Mouse (Mus musculus) left cerebral cortex, adult 18-20 months (tissue): ENCODE measurements at regions not wholly inside any gene's neighbourhood (a gene's known extent, or its start where the extent isn't known, plus 50 kb on each side); places are given as distances from the start of the nearest gene placed in this dataset.

Experiments
- DNase-seq, 2 experiments: peaks; one replicate each; pipeline ENCODE4 v3.0.0; 2021 to 2022; ENCODE audit warnings: low spot score in 2 of 2, mixed read lengths in 1 of 2

GRCm38 (mm10) chr13:16659894-16660293 lies 648.2 kb downstream of the Inhba start:
- peak; percentile 43 to 50 for DNase-seq

- DNase-seq = no peak
Observed at GRCm38 (mm10) chr13:16668652-16669051, 657.0 kb downstream of the Inhba start.

GRCm38 (mm10) chr13:16669281-16669680 lies 657.6 kb downstream of the Inhba start:
- DNase-seq = peak; percentile 42 to 52

GRCm38 (mm10) chr13:16670047-16670733 lies 658.5 kb downstream of the Inhba start:
- DNase-seq = no peak

- no peak for DNase-seq
Observed at GRCm38 (mm10) chr13:16670736-16671135, 659.1 kb downstream of the Inhba start.

GRCm38 (mm10) chr13:16676873-16677272 lies 665.2 kb downstream of the Inhba start:
- no peak for DNase-seq

- no peak for DNase-seq
Observed at GRCm38 (mm10) chr13:16678246-16679024, 666.8 kb downstream of the Inhba start.

- DNase-seq = no peak
Observed at GRCm38 (mm10) chr13:16694201-16694600, 682.5 kb downstream of the Inhba start.

GRCm38 (mm10) chr13:16700934-16701333 lies 689.3 kb downstream of the Inhba start:
- no peak for DNase-seq

- DNase-seq = no peak
Observed at GRCm38 (mm10) chr13:16702138-16702537, 690.5 kb downstream of the Inhba start.

GRCm38 (mm10) chr13:16705217-16706104 lies 693.8 kb downstream of the Inhba start:
- DNase-seq = no peak

GRCm38 (mm10) chr13:16706105-16706442 lies 694.4 kb downstream of the Inhba start:
- no peak for DNase-seq

- DNase-seq = no peak
Observed at GRCm38 (mm10) chr13:16715296-16715960, 703.8 kb downstream of the Inhba start.

- no peak for DNase-seq
Observed at GRCm38 (mm10) chr13:16716340-16716739, 704.7 kb downstream of the Inhba start.

GRCm38 (mm10) chr13:16716796-16717749 lies 705.4 kb downstream of the Inhba start:
- no peak for DNase-seq

- no peak for DNase-seq
Observed at GRCm38 (mm10) chr13:16720090-16720489, 708.4 kb downstream of the Inhba start.

GRCm38 (mm10) chr13:16725350-16725749 lies 713.7 kb downstream of the Inhba start:
- no peak for DNase-seq

GRCm38 (mm10) chr13:16738313-16738712 lies 726.7 kb downstream of the Inhba start:
- DNase-seq = peak in 1 of 2 experiments; percentile 9

- DNase-seq = no peak
Observed at GRCm38 (mm10) chr13:16739563-16739962, 727.9 kb downstream of the Inhba start.

- DNase-seq = no peak
Observed at GRCm38 (mm10) chr13:16744237-16744636, 732.6 kb downstream of the Inhba start.
